Mouse (Mus musculus) limb, embryonic 12.5 days (tissue): ENCODE data around the gene Lmntd1. TPM values are rescaled to one million over a fixed set of nuclear protein-coding genes. Genes with fewer than 3 reads are reported as not detected.
A peak's percentile ranks its signal among the peaks of the same experiment; 100 is the strongest.

Experiments used
- ATAC-seq: fragments of 200-750 bp; cut with Nextera tagmentation; 2 replicates; pipeline ENCODE4 v1.8.0; 2017; ENCODE audit warnings: low read depth, moderate TSS enrichment; ENCODE audit not compliant: insufficient number of reproducible peaks, insufficient read depth, low FRiP score, low TSS enrichment
- H3K27ac ChIP-seq: fragments of 300-500 bp; sonication (generic); 2 replicates; pipeline ENCODE4 v1.5.1; 2016; ENCODE audit warnings: mild to moderate bottlenecking, moderate library complexity
- H3K27me3 ChIP-seq: fragments of 300-500 bp; sonication (generic); 2 replicates; pipeline ENCODE4 v1.6.1; 2016; ENCODE audit warnings: mild to moderate bottlenecking, moderate library complexity
- H3K36me3 ChIP-seq: fragments of 300-500 bp; sonication (generic); 2 replicates; pipeline ENCODE4 v1.6.1; 2016; ENCODE audit warnings: mild to moderate bottlenecking, moderate library complexity
- H3K4me1 ChIP-seq: fragments of 300-500 bp; sonication (generic); replicated peaks from 2 replicates; pipeline ENCODE4 v1.6.1; 2016
- H3K4me2 ChIP-seq: fragments of 300-500 bp; sonication (generic); 2 replicates; pipeline ENCODE4 v1.6.1; 2016; ENCODE audit warnings: mild to moderate bottlenecking, moderate library complexity
- H3K4me3 ChIP-seq: fragments of 300-500 bp; sonication (generic); replicated peaks from 2 replicates; pipeline ENCODE4 v1.5.1; 2016; ENCODE audit warnings: mild to moderate bottlenecking
- H3K9ac ChIP-seq: fragments of 300-500 bp; sonication (generic); replicated peaks from 2 replicates; pipeline ENCODE4 v1.6.1; 2016; ENCODE audit warnings: mild to moderate bottlenecking, moderate library complexity
- H3K9me3 ChIP-seq: fragments of 300-500 bp; sonication (generic); 2 replicates; pipeline ENCODE4 v1.6.1; 2016; ENCODE audit warnings: mild to moderate bottlenecking, moderate library complexity
- WGBS: fragments of 180-500 bp; shearing (Covaris S2); methylation state at CpG from one replicate; pipeline ENCODE4 v1.1.7; 2016; 5-methylcytosine and 5-hydroxymethylcytosine counted together
- polyA plus RNA-seq: library from polyadenylated mRNA; unstranded; fragments of >200 nt; fragmentation: Nextera tagmentation; extraction: Ambion mirVana; gene quantifications from 2 replicates; pipeline ENCODE4 v1.2.1, GENCODE M21; 2016

Lmntd1 gene
- polyA plus RNA-seq, 1 experiment from 2014 or later = 0.18 TPM

GRCm38 (mm10) chr6:145522617-145523016 lies 91.5 kb downstream of the Lmntd1 start:
- no peak overlapping the region for H3K4me3 ChIP-seq
- no peak overlapping the region for H3K4me2 ChIP-seq
- H3K36me3 ChIP-seq = no peaks in the 10 kb centered on the region
- H3K9me3 ChIP-seq = 0 out of 2 replicates have a peak, but pooled peaks cover 4% of the 10 kb centered on the region
- no peak overlapping the region for H3K27ac ChIP-seq
- 90% methylated on average over 12 of the region's 12 CpGs for WGBS
- no peak overlapping the region for H3K9ac ChIP-seq
- H3K4me1 ChIP-seq = no peaks in the 10 kb centered on the region
- ATAC-seq = no peak
- no peaks in the 10 kb centered on the region for H3K27me3 ChIP-seq

GRCm38 (mm10) chr6:145517002-145517401 lies 97.1 kb downstream of the Lmntd1 start:
- H3K27ac ChIP-seq = no peak overlapping the region
- WGBS = 52% methylated on average over 10 of the region's 10 CpGs
- no peaks in the 10 kb centered on the region for H3K36me3 ChIP-seq
- 0 out of 2 replicates have a peak, but pooled peaks cover 4% of the 10 kb centered on the region for H3K9me3 ChIP-seq
- no peaks in the 10 kb centered on the region for H3K27me3 ChIP-seq
- no peak overlapping the region for H3K4me3 ChIP-seq
- peaks cover 21% of the 10 kb centered on the region for H3K4me1 ChIP-seq
- H3K9ac ChIP-seq = no peak overlapping the region
- H3K4me2 ChIP-seq = no peak overlapping the region
- ATAC-seq = no peak

- H3K36me3 ChIP-seq = no peaks in the 10 kb centered on the region
Observed at GRCm38 (mm10) chr6:145515859-145516581, 98.1 kb downstream of the Lmntd1 start.

GRCm38 (mm10) chr6:145511265-145511664 lies 102.9 kb downstream of the Lmntd1 start:
- no peak overlapping the region for H3K4me3 ChIP-seq
- H3K27ac ChIP-seq = no peak overlapping the region
- H3K9me3 ChIP-seq = no peaks in the 10 kb centered on the region
- WGBS = 68% methylated on average over 8 of the region's 8 CpGs
- H3K9ac ChIP-seq = no peak overlapping the region
- no peaks in the 10 kb centered on the region for H3K36me3 ChIP-seq
- H3K4me2 ChIP-seq = no peak overlapping the region
- no peaks in the 10 kb centered on the region for H3K27me3 ChIP-seq
- no peak; the same call in 1 of the 2 replicates for ATAC-seq
- peaks cover 12% of the 10 kb centered on the region for H3K4me1 ChIP-seq

More at GRCm38 (mm10) chr6:145515859-145516581, 98.1 kb downstream of the Lmntd1 start:
- ATAC-seq = peak; percentile 83
- WGBS = 22% methylated on average over 10 of the region's 10 CpGs
- Histone ChIP-seq H3K9me3 (0 out of 2 replicates have a peak, but pooled peaks cover 4% of the 10 kb centered on the region), H3K9ac (no peak overlapping the region), H3K27me3 (no peaks in the 10 kb centered on the region), H3K27ac (peak overlapping the region; percentile 60), H3K4me1 (peaks cover 21% of the 10 kb centered on the region), H3K4me3 (no peak overlapping the region), H3K4me2 (no peak overlapping the region)

- Histone ChIP-seq H3K27ac (no peak overlapping the region), H3K9ac (no peak overlapping the region), H3K9me3 (peaks cover 5% of the 10 kb centered on the region; the same call in 1 of the 2 replicates), H3K4me2 (no peak overlapping the region), H3K4me1 (no peaks in the 10 kb centered on the region), H3K36me3 (no peaks in the 10 kb centered on the region), H3K4me3 (no peak overlapping the region), H3K27me3 (no peaks in the 10 kb centered on the region)
- no peak for ATAC-seq
- 59% methylated on average over 12 of the region's 12 CpGs for WGBS
Observed at GRCm38 (mm10) chr6:145508828-145509227, 105.3 kb downstream of the Lmntd1 start.

GRCm38 (mm10) chr6:145501751-145502150 lies 112.4 kb downstream of the Lmntd1 start:
- H3K36me3 ChIP-seq = no peaks in the 10 kb centered on the region
- no peak overlapping the region for H3K4me3 ChIP-seq
- no peak overlapping the region for H3K27ac ChIP-seq
- H3K9me3 ChIP-seq = peaks cover 8% of the 10 kb centered on the region; the same call in 1 of the 2 replicates
- H3K9ac ChIP-seq = no peak overlapping the region
- no peak for ATAC-seq
- peaks cover 2% of the 10 kb centered on the region; the same call in 1 of the 2 replicates for H3K4me1 ChIP-seq
- H3K4me2 ChIP-seq = no peak overlapping the region
- H3K27me3 ChIP-seq = no peaks in the 10 kb centered on the region
- WGBS = 89% methylated on average over 7 of the region's 7 CpGs

GRCm38 (mm10) chr6:145499574-145500546 lies 114.3 kb downstream of the Lmntd1 start:
- no peak overlapping the region for H3K27ac ChIP-seq
- H3K4me1 ChIP-seq = peaks cover 2% of the 10 kb centered on the region; the same call in 1 of the 2 replicates
- 77% methylated on average over 19 of the region's 19 CpGs for WGBS
- no peak overlapping the region for H3K9ac ChIP-seq
- H3K36me3 ChIP-seq = no peaks in the 10 kb centered on the region
- no peak for ATAC-seq
- no peak overlapping the region for H3K4me2 ChIP-seq
- peaks cover 8% of the 10 kb centered on the region; the same call in 1 of the 2 replicates for H3K9me3 ChIP-seq
- no peaks in the 10 kb centered on the region for H3K27me3 ChIP-seq
- H3K4me3 ChIP-seq = no peak overlapping the region

GRCm38 (mm10) chr6:145495731-145496130 lies 118.4 kb downstream of the Lmntd1 start:
- WGBS = 92% methylated on average over 7 of the region's 7 CpGs
- no peak overlapping the region for H3K9ac ChIP-seq
- H3K4me2 ChIP-seq = no peak overlapping the region
- ATAC-seq = no peak
- H3K27ac ChIP-seq = no peak overlapping the region
- no peaks in the 10 kb centered on the region for H3K27me3 ChIP-seq
- peaks cover 2% of the 10 kb centered on the region; the same call in 1 of the 2 replicates for H3K4me1 ChIP-seq
- H3K9me3 ChIP-seq = no peaks in the 10 kb centered on the region
- no peaks in the 10 kb centered on the region for H3K36me3 ChIP-seq
- no peak overlapping the region for H3K4me3 ChIP-seq

GRCm38 (mm10) chr6:145488251-145488650 lies 125.9 kb downstream of the Lmntd1 start:
- Histone ChIP-seq H3K4me2 (no peak overlapping the region), H3K9ac (no peak overlapping the region), H3K36me3 (no peaks in the 10 kb centered on the region), H3K27me3 (no peaks in the 10 kb centered on the region), H3K4me3 (no peak overlapping the region), H3K4me1 (peaks cover 26% of the 10 kb centered on the region), H3K27ac (no peak overlapping the region), H3K9me3 (no peaks in the 10 kb centered on the region)
- ATAC-seq = no peak
- WGBS = 62% methylated on average over 2 of the region's 2 CpGs

GRCm38 (mm10) chr6:145485986-145486605 lies 128.0 kb downstream of the Lmntd1 start:
- WGBS = 58% methylated on average over 12 of the region's 12 CpGs
- Histone ChIP-seq H3K9me3 (no peaks in the 10 kb centered on the region), H3K27ac (peak overlapping the region; percentile 31; the same call in 1 of the 2 replicates), H3K4me3 (no peak overlapping the region), H3K4me1 (peaks cover 34% of the 10 kb centered on the region), H3K4me2 (no peak overlapping the region), H3K9ac (no peak overlapping the region), H3K27me3 (no peaks in the 10 kb centered on the region), H3K36me3 (no peaks in the 10 kb centered on the region)
- no peak for ATAC-seq

GRCm38 (mm10) chr6:145483318-145483674 lies 130.8 kb downstream of the Lmntd1 start:
- H3K4me2 ChIP-seq = no peak overlapping the region
- no peak for ATAC-seq
- H3K27ac ChIP-seq = 0 out of 2 replicates have a peak overlapping the region, but pooled peaks have one; percentile 35
- no peaks in the 10 kb centered on the region for H3K27me3 ChIP-seq
- no peak overlapping the region for H3K9ac ChIP-seq
- H3K4me1 ChIP-seq = peaks cover 40% of the 10 kb centered on the region
- H3K4me3 ChIP-seq = no peak overlapping the region
- no peaks in the 10 kb centered on the region for H3K9me3 ChIP-seq
- no peaks in the 10 kb centered on the region for H3K36me3 ChIP-seq
- WGBS = 49% methylated on average over 5 of the region's 5 CpGs
